Mouse (Mus musculus) lung, postnatal 0 days (tissue): ENCODE measurements around the gene Dcbld2.

ENCODE experiments used
- CTCF ChIP-seq: IDR thresholded peaks from 2 replicates; pipeline ENCODE4 v1.5.1; 2016; ENCODE audit warnings: antibody characterized with exemption, mild to moderate bottlenecking
- EP300 ChIP-seq: IDR thresholded peaks from 2 replicates; pipeline ENCODE4 v1.6.1; 2016; ENCODE audit warnings: antibody characterized with exemption, mild to moderate bottlenecking, control low read depth

GRCm38 (mm10) chr16:58512181-58512761 lies 104.0 kb downstream of the Dcbld2 start:
- no peak for TF ChIP-seq CTCF
- TF ChIP-seq EP300: peak; percentile 54
